Mouse (Mus musculus) kidney, adult 2 months (tissue): Measurements from ENCODE around the gene F7. TPM values are rescaled to one million over a fixed set of nuclear protein-coding genes. Genes with fewer than 3 reads are reported as not detected.

Experiments used
- DNase-seq: peaks from one replicate; pipeline ENCODE4 v3.0.0; 2021
- H3K27ac ChIP-seq: fragments of 200-500 bp; 2 replicates; pipeline ENCODE4 v1.5.1; 2012; ENCODE audit warnings: low read depth, low read length, control low read depth, inconsistent platforms; ENCODE audit not compliant: insufficient read depth
- H3K27me3 ChIP-seq: fragments of 200-500 bp; replicated peaks from 2 replicates; pipeline ENCODE4 v1.6.1; 2012; ENCODE audit warnings: mild to moderate bottlenecking, moderate library complexity, low read length, inconsistent platforms; ENCODE audit not compliant: control insufficient read depth, insufficient read depth
- H3K36me3 ChIP-seq: fragments of 200-500 bp; 2 replicates; pipeline ENCODE4 v1.6.1; 2012; ENCODE audit warnings: mild to moderate bottlenecking, moderate library complexity, low read length, inconsistent platforms; ENCODE audit not compliant: control insufficient read depth, insufficient read depth
- H3K4me1 ChIP-seq: fragments of 200-500 bp; 2 replicates; pipeline ENCODE4 v1.6.1; 2011; ENCODE audit warnings: low read length; ENCODE audit not compliant: control insufficient read depth, insufficient read depth
- H3K4me3 ChIP-seq: fragments of 200-500 bp; 2 replicates; pipeline ENCODE4 v1.5.1; 2011; ENCODE audit warnings: mild to moderate bottlenecking, low read depth, low read length, control low read depth; ENCODE audit not compliant: insufficient read depth
- CTCF ChIP-seq: fragments of 200-500 bp; conservative IDR thresholded peaks from 2 replicates; pipeline ENCODE4 v1.5.1; 2011; ENCODE audit warnings: low read depth, mild to moderate bottlenecking, control low read depth, low read length, moderate library complexity, mixed read lengths; ENCODE audit not compliant: insufficient read depth, insufficient read length
- POLR2A ChIP-seq: fragments of 200-500 bp; IDR thresholded peaks from one replicate; pipeline ENCODE4 v1.6.1; 2011; ENCODE audit warnings: low read depth, low read length, control low read depth
- WGBS: fragments of 180-500 bp; shearing (Covaris S2); methylation state at CpG from one replicate; pipeline ENCODE4 v1.1.7; 2018; 5-methylcytosine and 5-hydroxymethylcytosine counted together
- polyA plus RNA-seq: library from polyadenylated mRNA; depleted of rRNA; stranded (reverse); fragments of >200 nt; gene quantifications from 2 replicates; pipeline ENCODE4 v1.2.3, GENCODE M21; 2012

Gene F7
- polyA plus RNA-seq, 1 experiment = 0.19 TPM

- 79% methylated on average over 5 of the region's 5 CpGs for WGBS
- Histone ChIP-seq H3K27ac (no peak overlapping the region), H3K27me3 (no peaks in the 10 kb centered on the region), H3K36me3 (no peaks in the 10 kb centered on the region), H3K4me3 (no peak overlapping the region), H3K4me1 (no peaks in the 10 kb centered on the region)
- no peak for TF ChIP-seq POLR2A
- TF ChIP-seq CTCF = no peak
- DNase-seq = no peak
These were observed 1.8 kb downstream of the F7 start for GRCm38 (mm10) chr8:13027615-13028014.

- Histone ChIP-seq H3K4me3 (no peak overlapping the region), H3K4me1 (no peaks in the 10 kb centered on the region), H3K27me3 (no peaks in the 10 kb centered on the region), H3K27ac (no peak overlapping the region), H3K36me3 (no peaks in the 10 kb centered on the region)
- TF ChIP-seq CTCF (no peak), POLR2A (no peak)
- WGBS = 62% methylated on average over 5 of the region's 5 CpGs
- no peak for DNase-seq
These were observed 2.6 kb downstream of the F7 start for GRCm38 (mm10) chr8:13028482-13028881.

- H3K4me3 ChIP-seq = no peak overlapping the region
- no peak for DNase-seq
- no peak overlapping the region for H3K27ac ChIP-seq
- H3K27me3 ChIP-seq = no peaks in the 10 kb centered on the region
- H3K36me3 ChIP-seq = no peaks in the 10 kb centered on the region
- no peaks in the 10 kb centered on the region for H3K4me1 ChIP-seq
- WGBS = 82% methylated on average over 10 of the region's 10 CpGs
- TF ChIP-seq CTCF (no peak), POLR2A (no peak)
These were observed 10.5 kb downstream of the F7 start for GRCm38 (mm10) chr8:13036346-13036812.

- TF ChIP-seq CTCF (no peak), POLR2A (no peak)
- H3K27me3 ChIP-seq = no peaks in the 10 kb centered on the region
- H3K27ac ChIP-seq = no peak within 1 kb of the TSS
- no peaks in the 10 kb centered on the region for H3K36me3 ChIP-seq
- H3K4me1 ChIP-seq = no peaks in the 10 kb centered on the region
- WGBS = 77% methylated on average over 7 of the region's 7 CpGs
- H3K4me3 ChIP-seq = no peak within 1 kb of the TSS
- no peak for DNase-seq
These were observed 11.2 kb downstream of the F7 start, which contains the start of gene F10 for GRCm38 (mm10) chr8:13037015-13037414. F10 (plus strand) TSS chr8:13037308.

GRCm38 (mm10) chr8:13037569-13037968 lies 11.7 kb downstream of the F7 start:
- 37% methylated on average over 5 of the region's 5 CpGs for WGBS
- no peaks in the 10 kb centered on the region for H3K4me1 ChIP-seq
- H3K4me3 ChIP-seq = no peak overlapping the region
- TF ChIP-seq POLR2A = no peak
- H3K27me3 ChIP-seq = no peaks in the 10 kb centered on the region
- H3K36me3 ChIP-seq = no peaks in the 10 kb centered on the region
- peak; percentile 20 for DNase-seq
- H3K27ac ChIP-seq = no peak overlapping the region

GRCm38 (mm10) chr8:13039054-13039453 lies 13.2 kb downstream of the F7 start:
- TF ChIP-seq CTCF = no peak
- TF ChIP-seq POLR2A = no peak
- Histone ChIP-seq H3K4me1 (no peaks in the 10 kb centered on the region), H3K4me3 (no peak overlapping the region), H3K27ac (no peak overlapping the region), H3K27me3 (no peaks in the 10 kb centered on the region), H3K36me3 (no peaks in the 10 kb centered on the region)
- WGBS = 69% methylated on average over 6 of the region's 6 CpGs
- no peak for DNase-seq

GRCm38 (mm10) chr8:13041459-13041858 lies 15.6 kb downstream of the F7 start:
- DNase-seq = no peak
- no peak overlapping the region for H3K27ac ChIP-seq
- H3K36me3 ChIP-seq = no peaks in the 10 kb centered on the region
- H3K4me3 ChIP-seq = no peak overlapping the region
- H3K4me1 ChIP-seq = no peaks in the 10 kb centered on the region
- 83% methylated on average over 4 of the region's 4 CpGs for WGBS
- TF ChIP-seq CTCF (no peak), POLR2A (no peak)
- no peaks in the 10 kb centered on the region for H3K27me3 ChIP-seq

GRCm38 (mm10) chr8:13047652-13048051 lies 21.8 kb downstream of the F7 start:
- 60% methylated on average over 5 of the region's 5 CpGs for WGBS
- no peaks in the 10 kb centered on the region for H3K36me3 ChIP-seq
- no peaks in the 10 kb centered on the region for H3K27me3 ChIP-seq
- H3K4me3 ChIP-seq = no peak overlapping the region
- H3K27ac ChIP-seq = no peak overlapping the region
- no peaks in the 10 kb centered on the region for H3K4me1 ChIP-seq
- no peak for DNase-seq
- TF ChIP-seq CTCF (no peak), POLR2A (no peak)
